Mouse (Mus musculus) MEL (cell line): ENCODE measurements at regions not wholly inside any gene's neighbourhood (a gene's known extent, or its start where the extent isn't known, plus 50 kb on each side); places are given as distances from the start of the nearest gene placed in this dataset.

Source experiments
- DNase-seq: peaks from one replicate; pipeline ENCODE4 v3.0.0; 2011; ENCODE audit warnings: low read depth, low spot score
- H3K27ac ChIP-seq: 2 replicates; pipeline ENCODE4 v1.5.1; 2012; ENCODE audit warnings: low read depth, mild to moderate bottlenecking, control low read depth, low read length, moderate library complexity; ENCODE audit not compliant: control insufficient read depth
- H3K27me3 ChIP-seq, 2 experiments: fragments of 150-350 bp in 1 of 2; sonication (generic) in 1 of 2; 2 replicates each; pipeline ENCODE4 v1.6.1; 2012; ENCODE audit warnings: low read length in 2 of 2, mild to moderate bottlenecking in 2 of 2, improper control_type of control experiment in 1 of 2, moderate library complexity in 1 of 2; ENCODE audit not compliant: insufficient read depth in 2 of 2, control insufficient read depth in 1 of 2
- H3K36me3 ChIP-seq, 2 experiments: 2 replicates each; pipeline ENCODE4 v1.6.1; 2012 to 2014; ENCODE audit warnings: low read length in 2 of 2, improper control_type of control experiment in 1 of 2, inconsistent platforms in 1 of 2, mild to moderate bottlenecking in 1 of 2; ENCODE audit not compliant: insufficient read depth in 2 of 2, control insufficient read depth in 1 of 2
- H3K4me1 ChIP-seq, 2 experiments: fragments of 150-350 bp in 1 of 2; sonication (generic) in 1 of 2; 2 replicates each; pipeline ENCODE4 v1.6.1; 2012; ENCODE audit warnings: low read length in 2 of 2, improper control_type of control experiment in 1 of 2, mild to moderate bottlenecking in 1 of 2; ENCODE audit not compliant: insufficient read depth in 2 of 2, control insufficient read depth in 1 of 2
- H3K4me3 ChIP-seq, 2 experiments: fragments of 150-350 bp in 1 of 2; sonication (generic) in 1 of 2; 2 replicates each; pipeline ENCODE4 v1.5.1; 2012; ENCODE audit warnings: low read depth in 2 of 2, low read length in 2 of 2, mild to moderate bottlenecking in 2 of 2, moderate library complexity in 2 of 2, control low read depth in 1 of 2, improper control_type of control experiment in 1 of 2; ENCODE audit not compliant: control insufficient read depth in 1 of 2, insufficient read depth in 1 of 2
- H3K79me2 ChIP-seq: 2 replicates; pipeline ENCODE4 v1.6.1; 2012; ENCODE audit warnings: mild to moderate bottlenecking, low read length, moderate library complexity; ENCODE audit not compliant: control insufficient read depth, poor library complexity, insufficient read depth
- H3K9ac ChIP-seq: 2 replicates; pipeline ENCODE4 v1.6.1; 2012; ENCODE audit warnings: low read depth, mild to moderate bottlenecking, control low read depth, low read length, moderate library complexity; ENCODE audit not compliant: control insufficient read depth, poor library complexity, severe bottlenecking
- H3K9me3 ChIP-seq: fragments of 150-350 bp; sonication (generic); replicated peaks from 2 replicates; pipeline ENCODE4 v1.6.1; 2012; ENCODE audit warnings: mild to moderate bottlenecking, low read length, improper control_type of control experiment, moderate library complexity; ENCODE audit not compliant: insufficient read depth
- CTCF ChIP-seq, 3 experiments: IDR thresholded peaks in 2 of 3; conservative IDR thresholded peaks in 1 of 3; 2 replicates each; pipeline ENCODE4 v1.5.1; 2011 to 2012; ENCODE audit warnings: low read length in 3 of 3, low read depth in 2 of 3, mild to moderate bottlenecking in 2 of 3, improper control_type of control experiment in 1 of 3, inconsistent platforms in 1 of 3, mixed read lengths in 1 of 3, moderate library complexity in 1 of 3; ENCODE audit not compliant: control insufficient read depth in 1 of 3, insufficient read depth in 1 of 3, poor library complexity in 1 of 3, severe bottlenecking in 1 of 3
- E2F4 ChIP-seq: IDR thresholded peaks from 2 replicates; pipeline ENCODE4 v1.6.1; 2011; ENCODE audit warnings: low read depth, low read length, improper control_type of control experiment, borderline replicate concordance
- ELF1 ChIP-seq: IDR thresholded peaks from 2 replicates; pipeline ENCODE4 v1.6.1; 2014; ENCODE audit warnings: low read depth, mild to moderate bottlenecking, inconsistent platforms, low read length, improper control_type of control experiment, moderate library complexity
- EP300 ChIP-seq, 2 experiments: IDR thresholded peaks; 2 replicates each; pipeline ENCODE4 v1.6.1; 2011; ENCODE audit warnings: improper control_type of control experiment in 2 of 2, low read length in 2 of 2, low read depth in 1 of 2, mild to moderate bottlenecking in 1 of 2
- GABPA ChIP-seq: IDR thresholded peaks from 2 replicates; pipeline ENCODE4 v1.6.1; 2012; ENCODE audit warnings: low read depth, mild to moderate bottlenecking, inconsistent platforms, low read length, improper control_type of control experiment, moderate library complexity
- HCFC1 ChIP-seq: IDR thresholded peaks from 2 replicates; pipeline ENCODE4 v1.6.1; 2012; ENCODE audit warnings: low read depth, mild to moderate bottlenecking, inconsistent platforms, low read length, improper control_type of control experiment, moderate library complexity
- MAFK ChIP-seq: IDR thresholded peaks from 2 replicates; pipeline ENCODE4 v1.6.1; 2011; ENCODE audit warnings: low read depth, mild to moderate bottlenecking, low read length, improper control_type of control experiment, borderline replicate concordance
- MAZ ChIP-seq: IDR thresholded peaks from 2 replicates; pipeline ENCODE4 v1.6.1; 2012; ENCODE audit warnings: low read depth, mild to moderate bottlenecking, inconsistent platforms, low read length, improper control_type of control experiment
- MEF2A ChIP-seq: IDR thresholded peaks from 2 replicates; pipeline ENCODE4 v1.6.1; 2014; ENCODE audit warnings: low read depth, mild to moderate bottlenecking, inconsistent platforms, low read length, improper control_type of control experiment; ENCODE audit not compliant: poor library complexity, insufficient replicate concordance, severe bottlenecking; ENCODE audit errors: extremely low read depth
- MYC ChIP-seq: IDR thresholded peaks from 2 replicates; pipeline ENCODE4 v1.6.1; 2011; ENCODE audit warnings: low read depth, mild to moderate bottlenecking, low read length, improper control_type of control experiment, moderate library complexity
- POLR2AphosphoS2 ChIP-seq: IDR thresholded peaks from 2 replicates; pipeline ENCODE4 v1.6.1; 2011; ENCODE audit warnings: low read length, improper control_type of control experiment
- POLR2AphosphoS5 ChIP-seq: IDR thresholded peaks from 2 replicates; pipeline ENCODE4 v1.6.1; 2012; ENCODE audit warnings: low read depth, borderline replicate concordance, mild to moderate bottlenecking, inconsistent platforms, low read length, moderate library complexity, mixed read lengths
- RAD21 ChIP-seq: IDR thresholded peaks from 2 replicates; pipeline ENCODE4 v1.6.1; 2011; ENCODE audit warnings: mild to moderate bottlenecking, low read depth, low read length, improper control_type of control experiment
- SIN3A ChIP-seq: IDR thresholded peaks from 2 replicates; pipeline ENCODE4 v1.6.1; 2012; ENCODE audit warnings: low read length, improper control_type of control experiment, inconsistent platforms
- SMC3 ChIP-seq: IDR thresholded peaks from 2 replicates; pipeline ENCODE4 v1.6.1; 2011; ENCODE audit warnings: low read depth, low read length, improper control_type of control experiment
- TBP ChIP-seq: IDR thresholded peaks from 2 replicates; pipeline ENCODE4 v1.8.0; 2011; ENCODE audit warnings: low read depth, low read length, improper control_type of control experiment
- UBTF ChIP-seq: IDR thresholded peaks from 2 replicates; pipeline ENCODE4 v1.6.1; 2012; ENCODE audit warnings: low read depth, mild to moderate bottlenecking, inconsistent platforms, low read length, improper control_type of control experiment, moderate library complexity, borderline replicate concordance; ENCODE audit not compliant: insufficient read depth

- Histone ChIP-seq H3K79me2 (no peaks in the 10 kb centered on the region), H3K9me3 (no peaks in the 10 kb centered on the region), H3K36me3 (no peaks in the 10 kb centered on the region), H3K4me3 (no peak overlapping the region), H3K9ac (no peak overlapping the region), H3K27me3 (no peaks in the 10 kb centered on the region), H3K27ac (no peak overlapping the region), H3K4me1 (no peaks in the 10 kb centered on the region)
- TF ChIP-seq POLR2AphosphoS2 (no peak), MYC (no peak), MAFK (no peak), POLR2AphosphoS5 (no peak), HCFC1 (no peak), MAZ (no peak), SIN3A (no peak), UBTF (no peak), GABPA (no peak), SMC3 (no peak)
- no peak for DNase-seq
These were observed 165.7 kb downstream of the Lrrc3b start for GRCm38 (mm10) chr14:15273107-15273506.

GRCm38 (mm10) chr14:15272364-15272763 lies 166.4 kb downstream of the Lrrc3b start:
- H3K79me2 ChIP-seq: no peaks in the 10 kb centered on the region
- H3K27me3 ChIP-seq: no peaks in the 10 kb centered on the region
- TF ChIP-seq EP300 (IDR thresholded peaks at IDR 0.05; ENCODE audit: low read depth in 1 of 2, low read length in 2 of 2) (no peak), ELF1 (no peak), POLR2AphosphoS2 (no peak), GABPA (no peak), MEF2A (no peak)
- no peaks in the 10 kb centered on the region for H3K36me3 ChIP-seq
- no peak overlapping the region for H3K9ac ChIP-seq
- no peak for DNase-seq
- no peaks in the 10 kb centered on the region for H3K9me3 ChIP-seq
- H3K4me3 ChIP-seq: no peak overlapping the region
- no peaks in the 10 kb centered on the region for H3K4me1 ChIP-seq
- H3K27ac ChIP-seq: no peak overlapping the region

GRCm38 (mm10) chr14:15266287-15266686 lies 172.5 kb downstream of the Lrrc3b start:
- TF ChIP-seq E2F4 (no peak), CTCF (IDR thresholded peaks at IDR 0.05 in 2 of 3, conservative IDR thresholded peaks at IDR 0.05 in 1 of 3; ENCODE audit: control insufficient read depth in 1 of 3, insufficient read depth in 1 of 3, low read depth in 2 of 3, low read length in 3 of 3, poor library complexity in 1 of 3, severe bottlenecking in 1 of 3) (peak; percentile 36 to 50 (median 36)), RAD21 (peak; percentile 12), TBP (no peak), SMC3 (peak; percentile 40)
- Histone ChIP-seq H3K79me2 (no peaks in the 10 kb centered on the region), H3K27ac (no peak overlapping the region), H3K27me3 (no peaks in the 10 kb centered on the region), H3K36me3 (no peaks in the 10 kb centered on the region), H3K9ac (no peak overlapping the region), H3K4me1 (no peaks in the 10 kb centered on the region), H3K4me3 (no peak overlapping the region), H3K9me3 (no peaks in the 10 kb centered on the region)
- DNase-seq: peak; percentile 27
